Mouse (Mus musculus): ENCODE data around the gene Rpl26.

Gene Rpl26

DNA sequence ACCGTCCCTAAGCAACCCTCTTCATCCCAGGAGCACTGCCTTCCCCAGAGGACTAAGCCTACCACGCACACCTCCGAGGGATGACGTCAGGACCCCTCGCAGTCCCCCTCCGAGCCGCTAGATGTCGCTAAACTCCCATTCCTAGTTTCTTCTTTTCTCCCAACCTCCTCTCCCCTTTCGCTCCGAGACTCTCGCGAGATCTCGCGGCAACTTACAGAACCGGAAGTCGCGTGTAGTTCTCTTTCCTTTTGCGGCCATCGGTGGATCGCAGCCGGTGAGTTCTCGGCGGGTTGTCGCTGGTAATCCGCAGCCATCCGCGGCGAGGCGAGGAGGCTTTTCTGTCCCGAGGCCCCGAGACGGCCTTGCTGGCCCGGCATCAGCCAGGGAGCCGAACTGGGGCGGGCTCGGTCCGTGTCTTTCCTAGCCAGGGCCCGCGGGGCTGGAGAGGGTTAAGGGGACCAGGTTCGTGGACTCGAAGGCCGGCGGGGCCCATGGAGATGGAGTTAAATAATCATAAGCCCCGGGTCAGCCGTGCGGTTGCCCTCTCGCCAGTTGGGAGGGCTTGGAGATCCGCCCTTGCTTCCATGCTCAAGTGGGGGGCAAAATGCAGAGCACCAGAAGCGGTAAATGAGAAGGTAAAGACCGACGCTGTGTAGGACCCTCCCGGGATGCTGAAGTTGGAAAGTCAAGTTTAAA, at the start of gene Rpl26:
Gene Rpl26 (plus strand): TSS at position 233 of the 696 bp plus-strand sequence.
- peak; percentile 97 for DNase-seq (ENCODE audit: low spot score)

DNA sequence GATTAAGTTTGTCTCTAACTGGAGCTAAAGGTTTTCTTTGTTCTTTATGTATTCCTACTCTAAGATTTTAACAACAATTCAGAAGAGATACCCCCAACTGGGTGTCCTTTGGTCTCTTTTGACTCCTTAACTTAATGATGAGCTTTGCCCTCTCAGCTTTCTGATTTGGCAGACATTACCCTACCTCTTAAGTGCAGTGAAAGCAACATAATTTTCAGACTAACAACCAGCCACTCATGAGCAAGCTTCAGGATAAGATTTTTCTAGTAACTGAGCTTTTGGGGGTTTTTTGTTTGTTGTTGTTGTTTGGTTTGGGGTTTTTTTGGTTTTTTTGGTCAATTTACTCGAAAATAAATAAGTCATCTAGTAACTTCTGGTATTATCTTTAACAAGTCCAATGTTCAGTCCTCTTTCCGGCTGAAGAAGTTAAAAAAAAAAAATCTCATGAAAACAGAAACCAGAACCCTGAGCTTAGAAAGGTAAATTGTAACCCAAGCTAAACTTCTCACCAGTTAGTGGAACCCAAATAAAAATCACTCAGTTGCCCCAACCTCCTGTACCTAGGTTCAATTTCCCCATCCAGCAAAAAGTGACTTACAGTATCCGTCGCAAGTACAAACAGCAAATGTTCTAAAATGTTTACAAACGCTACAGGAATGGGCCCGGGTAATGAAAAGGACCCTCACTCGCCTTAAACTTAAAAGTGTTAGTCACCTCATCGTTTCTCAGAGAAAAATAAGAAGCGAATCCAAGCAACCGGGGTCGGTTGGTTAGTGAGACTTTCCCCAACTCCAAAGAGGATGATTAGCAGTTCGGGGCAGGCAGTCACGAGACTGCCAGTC, 49.5 kb upstream of the Rpl26 start:
- DNase-seq (ENCODE audit: low spot score): no peak

DNA sequence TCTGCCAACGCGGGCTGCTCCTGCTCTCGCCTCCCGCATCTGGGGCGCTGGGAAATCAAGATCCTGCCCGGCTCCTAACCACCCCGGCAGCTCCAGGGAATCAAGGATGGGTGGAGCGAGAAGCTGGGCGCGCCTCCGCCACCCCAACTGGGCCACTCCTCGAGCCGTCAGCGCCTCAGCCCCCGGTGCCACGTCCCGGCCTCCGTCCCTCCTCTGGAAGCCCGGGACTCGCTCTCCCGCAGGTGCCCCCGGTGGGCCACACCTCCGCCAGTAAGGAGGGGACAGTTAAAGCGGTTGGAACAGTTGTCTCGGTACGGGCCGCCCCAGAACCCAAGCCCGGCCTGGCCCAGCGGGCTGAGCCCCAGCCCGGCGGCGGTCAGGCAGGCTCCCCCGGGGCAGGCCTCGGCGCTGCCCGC, 48.9 kb upstream of the Rpl26 start:
- DNase-seq (ENCODE audit: low spot score): peak; percentile 64

DNA sequence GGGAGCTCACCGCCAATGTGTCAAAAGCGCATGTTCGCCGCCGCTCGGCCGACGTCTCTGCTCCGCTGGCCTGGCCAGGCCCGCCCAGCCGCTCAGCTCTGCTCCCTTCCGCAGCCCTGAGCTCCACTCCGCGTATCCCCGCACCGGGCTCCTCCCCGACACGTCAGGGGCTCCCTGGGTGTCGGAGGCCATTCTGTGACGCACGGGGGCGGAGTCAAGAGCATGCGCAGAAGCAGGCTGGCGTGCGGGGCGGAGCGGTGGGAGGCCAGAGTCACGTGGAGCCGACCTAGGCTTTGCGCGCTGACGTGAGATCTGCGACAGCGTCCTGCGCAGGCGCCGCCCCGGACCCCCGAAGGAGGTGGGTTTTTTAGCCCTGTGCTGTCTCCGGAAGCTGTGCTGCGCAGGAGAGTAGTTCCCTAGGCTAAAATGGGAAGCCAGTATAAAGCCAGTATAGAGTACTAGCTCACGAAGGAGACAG, 48.4 kb upstream of the Rpl26 start:
- peak; percentile 100 for DNase-seq (ENCODE audit: low spot score)

DNA sequence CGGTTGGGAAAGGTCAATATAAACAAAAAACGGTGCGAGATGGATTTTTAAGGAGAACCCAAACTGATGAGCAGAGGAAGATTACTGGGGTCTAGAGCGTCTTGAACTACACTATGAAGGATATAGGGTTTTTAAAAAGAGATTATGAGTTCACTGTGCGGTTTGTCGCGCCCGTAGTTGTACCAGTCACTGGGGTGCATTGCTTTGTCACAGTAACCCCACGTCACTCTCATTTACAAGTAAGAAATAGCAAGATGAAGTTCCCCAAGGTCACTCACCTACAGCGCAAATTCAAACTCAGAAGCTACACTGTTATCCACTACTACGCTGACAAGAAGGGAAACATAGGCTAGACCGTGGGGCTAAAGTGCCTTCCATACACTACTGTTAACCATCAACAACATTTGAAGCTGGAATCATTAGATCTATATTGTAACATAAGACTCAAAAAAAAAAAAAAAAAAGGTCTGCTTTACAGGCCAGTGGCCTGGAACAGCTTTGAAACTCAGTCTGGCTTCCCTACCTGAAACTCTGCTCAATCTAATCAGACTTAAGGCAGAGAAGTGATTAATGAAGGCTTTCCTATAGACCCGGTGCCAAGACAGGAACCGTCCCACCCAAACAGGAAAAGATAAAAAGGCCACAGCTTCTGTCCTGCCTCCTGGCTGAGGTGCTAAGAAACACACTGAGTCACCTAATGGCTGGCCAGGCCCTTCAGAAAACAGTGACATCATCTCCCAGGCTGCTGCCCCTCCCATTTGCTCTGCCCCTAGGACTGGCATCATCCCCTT, 47.6 kb upstream of the Rpl26 start:
- no peak for DNase-seq (ENCODE audit: low spot score)

DNA sequence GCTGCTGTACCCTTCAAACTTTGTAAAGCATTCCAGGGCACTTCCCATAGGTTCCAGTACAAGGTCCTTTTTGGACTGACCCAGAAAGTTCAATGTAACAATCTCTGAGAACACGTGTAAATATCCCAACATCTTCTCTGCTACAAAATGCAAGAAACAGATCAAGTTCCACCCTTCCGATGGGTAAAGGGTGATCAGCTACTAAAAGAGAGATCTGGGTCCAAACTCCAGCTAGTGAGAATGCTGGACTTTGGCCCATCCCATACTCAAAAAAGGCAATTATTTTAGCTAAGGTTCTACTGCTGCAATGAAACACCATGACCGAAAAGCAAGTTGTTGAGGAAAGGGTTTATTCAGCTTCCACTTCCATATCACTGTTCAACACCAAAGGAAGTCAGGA, 46.8 kb upstream of the Rpl26 start:
- DNase-seq (ENCODE audit: low spot score): no peak

DNA sequence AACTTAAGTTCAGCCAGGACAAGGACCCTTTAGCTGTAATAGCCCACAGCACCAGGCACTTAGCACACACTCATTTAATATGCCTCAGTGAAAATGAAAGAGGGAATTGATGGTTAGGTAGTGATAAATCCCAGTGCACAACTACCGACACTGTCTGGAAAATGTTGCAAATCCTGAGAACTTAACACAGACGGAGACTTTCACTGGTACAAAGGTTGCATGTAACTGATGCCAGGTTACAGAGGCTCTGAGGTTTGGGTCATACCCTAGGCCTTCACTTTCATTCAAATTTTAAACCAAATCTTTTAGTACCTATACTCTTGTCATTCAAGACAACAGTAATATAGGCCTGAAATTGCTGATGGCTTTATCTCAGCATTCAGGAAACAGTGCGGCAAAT, 44.1 kb upstream of the Rpl26 start:
- DNase-seq (ENCODE audit: low spot score): no peak

DNA sequence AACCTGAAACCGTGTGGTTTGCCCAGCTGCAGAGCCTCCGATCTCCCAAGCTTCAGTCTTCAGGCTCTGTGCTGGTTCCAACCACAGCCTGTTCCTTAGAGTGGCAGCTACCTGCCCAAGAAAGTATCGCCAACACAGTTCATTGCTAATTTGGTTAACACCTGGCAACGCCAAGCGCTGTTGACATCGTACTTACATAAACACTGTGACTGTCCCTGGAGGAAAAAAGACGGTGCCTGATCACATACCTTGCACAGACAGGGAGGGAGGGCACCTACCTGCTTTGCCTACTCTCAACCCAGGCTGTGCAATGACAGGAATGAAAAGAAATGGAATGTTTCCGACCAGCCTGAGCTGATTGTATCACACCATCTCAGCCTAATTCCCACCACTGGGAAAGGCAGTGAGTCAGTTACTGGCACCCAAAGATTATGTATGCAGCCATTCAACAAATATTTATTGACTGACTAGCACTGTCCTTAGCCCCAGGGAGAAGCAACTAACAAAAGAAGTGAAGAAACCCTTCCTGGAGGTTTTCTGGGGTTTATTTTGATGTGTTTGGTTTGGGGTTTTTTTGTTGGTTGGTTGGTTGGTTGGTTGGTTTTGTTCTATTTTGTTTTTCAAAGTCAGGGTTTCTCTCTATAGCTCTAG, 41.3 kb upstream of the Rpl26 start:
- DNase-seq (ENCODE audit: low spot score): no peak

DNA sequence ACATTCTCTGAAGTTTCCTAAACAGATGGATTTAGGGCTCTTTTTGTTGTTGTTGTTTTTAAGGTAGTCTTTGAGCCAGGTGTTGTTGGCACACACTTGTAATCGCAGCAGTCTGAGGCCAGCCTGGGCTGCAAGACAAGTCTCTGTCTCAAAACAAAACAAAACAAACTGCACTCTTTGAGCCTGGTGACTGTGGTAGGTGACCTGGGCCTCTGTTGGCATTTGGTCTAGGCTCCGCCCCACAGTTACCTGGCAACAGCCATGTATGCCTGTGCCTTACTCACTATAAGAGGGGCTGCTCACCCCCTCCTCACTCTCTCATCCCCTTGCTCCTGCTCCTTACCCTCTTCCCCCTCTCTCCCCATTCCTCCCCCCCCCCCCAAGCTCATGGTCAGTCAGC, 39.1 kb upstream of the Rpl26 start:
- no peak for DNase-seq (ENCODE audit: low spot score)

DNA sequence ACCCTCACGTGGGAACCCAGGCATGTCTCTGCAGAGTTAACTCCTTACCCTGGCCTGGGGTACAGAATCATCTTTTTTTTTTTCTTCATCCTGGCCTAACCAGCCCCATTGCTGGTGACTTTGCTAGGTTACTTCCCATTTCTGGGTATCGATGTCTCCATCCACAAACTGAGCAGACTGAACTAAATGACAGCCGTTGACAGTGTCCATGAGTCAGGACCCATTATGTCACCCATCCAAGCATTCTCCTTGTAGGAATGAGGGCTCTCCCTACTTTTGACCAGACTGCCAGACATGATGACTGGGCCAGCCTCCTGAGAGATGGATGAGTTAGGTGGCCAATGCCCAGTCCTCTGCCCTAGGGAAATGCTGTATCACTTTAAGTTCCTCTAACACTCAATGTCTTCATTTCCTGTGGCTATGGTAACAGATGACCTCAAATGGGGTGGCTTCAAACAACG, 37.7 kb upstream of the Rpl26 start:
- DNase-seq (ENCODE audit: low spot score): no peak

DNA sequence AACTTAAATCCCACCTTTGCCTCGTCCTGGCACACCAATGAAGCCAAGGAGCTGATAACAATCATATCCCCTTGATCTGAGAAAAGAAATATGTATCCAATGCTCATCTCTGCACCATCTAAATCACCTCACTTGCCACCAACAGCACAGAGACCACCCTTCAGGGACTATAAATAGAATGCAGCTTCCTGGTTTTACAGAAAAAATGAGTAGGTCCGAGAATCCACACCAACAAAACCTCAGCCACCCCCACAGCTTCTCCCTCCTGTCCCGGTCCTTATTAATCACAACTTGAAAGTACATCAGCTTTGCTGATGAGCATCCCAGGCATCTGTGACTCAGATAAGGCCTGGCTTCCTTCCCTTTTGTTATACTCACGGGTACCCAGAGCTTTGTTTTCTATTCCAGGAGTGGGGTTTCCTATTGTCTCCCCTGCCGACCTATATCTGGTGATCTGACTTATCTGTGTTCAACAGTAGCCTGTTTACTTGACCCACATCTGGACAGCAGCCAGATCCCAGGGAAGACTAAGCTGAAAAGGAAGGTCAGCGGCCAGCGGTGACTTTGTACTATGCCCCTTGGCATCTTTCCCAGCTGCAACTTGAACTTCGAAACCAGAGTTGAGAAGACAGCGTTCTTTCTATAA, 36.7 kb upstream of the Rpl26 start:
- DNase-seq (ENCODE audit: low spot score): peak; percentile 25

DNA sequence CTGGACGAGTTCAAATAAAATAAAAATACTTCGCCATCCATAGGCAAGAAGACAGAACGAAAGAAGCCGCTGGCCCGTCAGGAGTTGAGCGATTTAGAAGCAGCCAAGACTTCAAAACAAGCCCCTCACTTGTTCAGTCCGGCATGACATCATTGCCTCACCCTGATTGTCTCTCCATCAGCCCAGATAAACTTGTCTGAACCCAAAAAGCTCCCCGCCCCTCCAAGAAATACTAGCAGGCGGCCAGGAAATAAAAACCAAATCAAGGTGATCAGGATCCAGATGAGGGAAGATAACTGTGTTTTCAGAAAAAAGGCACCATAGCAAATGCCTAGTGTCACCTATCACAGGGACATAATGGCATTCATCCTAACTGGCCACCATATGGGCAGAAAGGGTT, 30.1 kb upstream of the Rpl26 start:
- DNase-seq (ENCODE audit: low spot score): no peak

DNA sequence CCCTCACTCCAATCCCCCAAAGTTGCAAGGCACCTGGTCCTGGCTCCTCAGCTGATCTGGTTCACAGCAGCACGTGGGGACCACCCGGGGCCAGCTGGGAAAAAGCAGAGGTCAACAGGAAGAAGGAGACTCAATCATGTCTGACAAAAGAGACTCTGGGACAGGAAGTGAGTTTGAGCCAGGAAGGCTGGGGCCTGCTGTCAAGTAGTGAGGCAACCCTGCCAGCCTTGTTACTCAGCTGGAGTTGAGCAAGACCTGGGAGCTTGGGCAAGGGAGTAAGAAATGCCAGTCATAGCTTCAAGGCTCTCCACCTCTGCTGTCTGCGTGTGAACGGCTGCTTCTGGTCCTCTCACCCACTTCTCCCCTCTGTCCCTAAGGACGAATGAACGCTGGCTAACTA, 29.6 kb upstream of the Rpl26 start, which contains the start of gene Ndel1:
Gene Ndel1 (minus strand): TSS at position 111 of the 400 bp plus-strand sequence.
- DNase-seq (ENCODE audit: low spot score): peak; percentile 31

DNA sequence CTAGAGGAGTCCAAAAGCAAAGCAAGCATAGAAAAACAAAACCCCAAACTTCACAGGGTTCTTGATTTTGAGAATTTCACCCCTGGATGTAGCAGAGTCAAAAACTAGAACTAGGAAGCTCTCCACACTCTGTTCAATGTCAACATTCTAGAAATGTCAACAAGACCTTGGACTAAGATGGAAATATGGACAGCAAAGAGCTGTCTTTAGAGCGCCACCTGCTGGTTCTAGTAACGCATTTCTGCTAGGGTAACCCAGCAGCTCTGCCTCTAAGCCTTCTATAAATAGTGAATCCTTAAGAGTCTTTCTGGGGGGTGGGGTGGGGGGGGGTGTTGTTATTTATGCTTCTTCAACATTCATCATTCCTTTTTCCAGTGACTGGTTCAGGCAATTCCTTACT, 26.5 kb upstream of the Rpl26 start:
- peak; percentile 66 for DNase-seq (ENCODE audit: low spot score)

DNA sequence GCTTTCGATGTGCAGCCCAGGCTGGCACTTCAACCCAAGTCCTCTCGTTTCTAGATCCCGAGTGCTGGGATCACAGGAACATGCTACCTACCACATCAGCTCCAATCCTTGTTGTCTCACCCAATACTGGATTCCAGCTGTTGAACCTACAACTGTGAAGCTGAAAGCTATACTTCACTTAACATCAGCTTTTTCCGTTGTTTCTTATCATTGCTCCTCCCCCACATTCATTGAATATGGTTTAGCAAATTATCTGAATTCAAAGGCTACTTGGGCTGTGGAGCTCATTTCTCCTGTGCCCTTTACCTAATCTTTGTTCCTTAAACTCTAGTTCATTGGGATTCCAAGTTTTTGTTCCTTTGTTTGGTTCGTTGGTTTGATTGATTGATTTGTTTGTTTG, 22.6 kb upstream of the Rpl26 start:
- no peak for DNase-seq (ENCODE audit: low spot score)

DNA sequence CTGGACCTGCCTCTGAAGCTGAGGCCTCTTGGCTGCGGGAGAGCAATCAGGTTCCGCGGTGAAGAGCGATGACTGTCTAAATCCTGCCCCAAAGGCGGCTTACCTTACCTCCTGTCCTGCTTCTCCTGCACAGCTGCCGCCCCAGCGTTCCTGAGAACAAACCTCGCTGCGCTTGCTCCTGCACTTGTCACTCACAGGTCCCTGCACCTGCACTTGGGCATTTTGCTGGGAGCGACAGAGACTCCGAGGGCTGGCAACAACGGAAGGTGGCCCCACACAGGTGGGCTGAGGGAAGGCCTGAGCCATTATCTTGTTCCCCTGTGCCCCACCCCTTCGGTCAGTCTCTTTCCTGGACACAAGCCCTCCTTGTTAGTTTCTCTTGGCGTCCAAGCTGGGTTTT, 19.3 kb upstream of the Rpl26 start:
- DNase-seq (ENCODE audit: low spot score): no peak

DNA sequence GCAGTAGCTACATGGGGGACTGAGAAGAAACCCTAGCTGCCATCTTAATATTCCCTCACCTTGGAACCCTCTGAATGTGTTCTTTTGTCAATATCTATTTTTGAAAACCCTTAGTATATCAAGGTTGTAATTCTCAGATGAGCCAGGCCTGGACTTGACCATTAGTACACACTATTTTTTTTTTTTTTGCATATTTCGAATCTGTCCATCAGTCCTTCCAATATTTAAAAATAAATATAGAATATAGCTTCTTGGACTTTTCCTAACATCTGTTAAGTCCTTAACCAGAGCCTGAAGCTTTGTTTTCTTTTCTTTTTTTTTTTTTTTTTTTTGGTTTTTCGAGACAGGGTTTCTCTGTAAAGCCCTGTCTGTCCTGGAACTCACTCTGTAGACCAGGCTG, 17.5 kb upstream of the Rpl26 start:
- no peak for DNase-seq (ENCODE audit: low spot score)

DNA sequence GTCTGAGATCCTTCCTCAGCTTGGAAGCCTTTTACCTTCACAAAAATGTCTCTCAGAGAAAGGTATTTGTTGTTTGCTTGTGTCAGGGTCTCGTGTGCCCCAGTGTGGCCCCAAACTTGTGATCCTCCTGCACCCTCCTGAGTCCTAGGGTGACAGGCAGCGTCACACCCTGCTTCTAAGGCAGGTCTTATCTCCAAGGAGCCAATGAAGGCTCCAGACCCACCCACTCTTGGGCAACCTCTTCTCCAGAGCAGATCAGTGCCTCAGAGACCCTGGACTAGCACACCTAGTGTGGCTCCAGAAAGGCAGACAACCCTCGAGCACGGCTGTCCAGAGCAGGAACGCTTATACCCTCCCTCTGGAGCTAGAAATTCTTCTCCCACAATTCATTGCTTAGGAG, 17.0 kb upstream of the Rpl26 start:
- no peak for DNase-seq (ENCODE audit: low spot score)

DNA sequence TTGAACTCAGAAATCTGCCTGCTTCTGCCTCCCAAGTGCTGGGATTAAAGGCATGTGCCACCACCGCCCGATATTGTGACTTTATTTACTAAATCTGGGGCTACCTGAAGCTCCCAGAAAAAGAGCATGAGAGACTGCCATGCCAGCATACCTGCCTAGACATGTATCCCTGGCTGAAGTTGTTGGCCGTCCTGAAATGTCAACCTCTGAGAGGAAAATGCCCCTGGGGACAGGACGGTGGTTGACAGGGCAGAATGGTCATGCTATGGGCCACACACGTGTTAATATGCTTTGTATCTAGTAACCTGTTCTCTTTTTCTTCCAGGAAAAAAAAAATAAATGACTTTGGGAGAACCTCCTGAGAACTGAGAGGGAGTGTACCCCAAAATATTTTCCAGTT, 15.3 kb upstream of the Rpl26 start:
- no peak for DNase-seq (ENCODE audit: low spot score)

DNA sequence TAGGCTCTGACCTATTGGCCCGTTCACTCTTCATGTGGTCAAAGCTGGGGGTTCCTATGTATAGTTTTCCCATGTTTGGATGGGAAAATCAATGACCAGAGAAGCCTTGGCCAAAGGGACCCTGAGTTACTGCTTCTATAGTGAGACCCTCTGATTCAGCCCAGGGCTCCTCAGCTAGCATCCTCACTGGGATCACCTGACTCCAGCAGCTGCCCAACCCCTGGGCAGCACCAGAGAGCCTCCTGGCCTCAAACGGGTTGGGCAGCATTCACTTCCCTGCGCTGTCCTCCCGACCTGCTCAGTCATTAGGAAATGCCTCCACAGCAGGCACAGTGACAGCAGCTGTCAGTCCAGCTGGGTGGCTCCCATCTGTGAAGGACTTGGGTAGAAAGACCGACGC, 13.1 kb upstream of the Rpl26 start, which contains the start of gene Rnf222:
Gene Rnf222 (plus strand): TSS at position 301 of the 400 bp plus-strand sequence.
- no peak for DNase-seq (ENCODE audit: low spot score)

DNA sequence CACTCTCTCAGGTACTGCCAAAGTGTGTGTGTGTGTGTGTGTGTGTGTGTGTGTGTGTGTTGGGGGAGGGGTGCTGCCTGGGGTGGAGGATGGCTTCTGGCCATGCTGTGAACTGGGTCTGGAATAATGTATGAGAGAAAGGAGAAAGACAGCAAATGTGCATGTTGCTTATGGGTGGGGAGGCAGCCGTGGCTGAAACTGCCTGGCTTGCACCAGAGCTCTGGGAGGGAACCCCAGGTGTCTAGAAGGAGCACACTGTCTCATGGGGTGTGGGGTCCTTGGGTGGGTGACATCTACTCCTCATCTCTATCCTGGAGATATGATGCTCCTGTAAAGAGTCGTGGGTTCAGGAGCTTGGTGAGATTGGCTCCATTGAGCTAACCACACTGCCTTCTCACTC, 12.7 kb upstream of the Rpl26 start:
- DNase-seq (ENCODE audit: low spot score): no peak
